Mouse (Mus musculus) heart, embryonic 16.5 days (tissue): ENCODE measurements around the gene Smyd3. TPM values are rescaled to one million over a fixed set of nuclear protein-coding genes. Genes with fewer than 3 reads are reported as not detected.

ENCODE experiments used
- polyA plus RNA-seq: library from polyadenylated mRNA; unstranded; fragments of >200 nt; fragmentation: Nextera tagmentation; extraction: Ambion mirVana; gene quantifications from 2 replicates; pipeline ENCODE4 v1.2.1, GENCODE M21; 2015

The Smyd3 gene
- polyA plus RNA-seq, 1 experiment from 2014 or later = 13.3 TPM

Other genes starting within 250 kb of the Smyd3 start
- gene Tfb2m, start 28.2 kb upstream of the Smyd3 start, polyA plus RNA-seq = 25.1 and 27.9 TPM in 2 replicates
- gene Cnst, start 28.3 kb upstream of the Smyd3 start, polyA plus RNA-seq = 20.9 and 21.3 TPM in 2 replicates
- 104 and 109 TPM in 2 replicates for gene Sccpdh, start 150.2 kb upstream of the Smyd3 start, polyA plus RNA-seq
- 0.05 and 0.10 TPM in 2 replicates for gene Kif28, start 227.2 kb upstream of the Smyd3 start, polyA plus RNA-seq